Mouse (Mus musculus): ENCODE measurements around the gene Alg13. TPM values are rescaled to one million over a fixed set of nuclear protein-coding genes. Genes with fewer than 3 reads are reported as not detected.

The Alg13 gene
- 15.8 and 16.3 TPM in 2 replicates for polyA plus RNA-seq (2015; fragmentation: Nextera tagmentation; extraction: Ambion mirVana)

GRCm38 (mm10) chrX:144317548-144318163 is at the start of gene Alg13:
Alg13 (plus strand) TSS chrX:144317804.

Small RNA genes within 50 kb of the gene (microRNA-seq; reads per million reads assigned to microRNA genes)
- gene Mir680-2 (ENCODE audit: borderline replicate concordance, insufficient number of aligned reads): not detected

Other genes starting within 250 kb of the Alg13 start
- 2.3 and 2.5 TPM in 2 replicates for gene A730046J19Rik, start 164.1 kb upstream of the Alg13 start, polyA plus RNA-seq (2015; fragmentation: Nextera tagmentation; extraction: Ambion mirVana)
- gene Trpc5os, start 138.8 kb downstream of the Alg13 start, polyA plus RNA-seq (2015; fragmentation: Nextera tagmentation; extraction: Ambion mirVana): not detected in 2 replicates